Mouse (Mus musculus): ENCODE measurements around the gene Nobox. TPM values are rescaled to one million over a fixed set of nuclear protein-coding genes. Genes with fewer than 3 reads are reported as not detected.

Nobox gene
- total RNA-seq (2021), result not detected
- long read RNA-seq, result 0 reads

GRCm38 (mm10) chr6:43309454-43309853 lies at the start of gene Nobox:
Gene Nobox, minus strand, starts transcription at chr6:43309554.
- DNase-seq (ENCODE audit: low spot score in 2 of 2), result no peak

GRCm38 (mm10) chr6:43354562-43355241 lies 45.3 kb upstream of the Nobox start:
- no peak for DNase-seq (ENCODE audit: low spot score in 2 of 2)

- no peak for DNase-seq (ENCODE audit: low spot score in 2 of 2)
Measured at GRCm38 (mm10) chr6:43353446-43353845, 44.1 kb upstream of the Nobox start.

- no peak for DNase-seq (ENCODE audit: low spot score in 2 of 2)
Measured at GRCm38 (mm10) chr6:43349083-43349482, 39.7 kb upstream of the Nobox start.

- no peak for DNase-seq (ENCODE audit: low spot score in 2 of 2)
Measured at GRCm38 (mm10) chr6:43347637-43348036, 38.3 kb upstream of the Nobox start.

GRCm38 (mm10) chr6:43343006-43343405 lies 33.7 kb upstream of the Nobox start:
- DNase-seq (ENCODE audit: low spot score in 2 of 2), result no peak

- no peak for DNase-seq (ENCODE audit: low spot score in 2 of 2)
Measured at GRCm38 (mm10) chr6:43342386-43342785, 33.0 kb upstream of the Nobox start.

- DNase-seq (ENCODE audit: low spot score in 2 of 2), result no peak
Measured at GRCm38 (mm10) chr6:43338804-43339203, 29.4 kb upstream of the Nobox start.

- DNase-seq (ENCODE audit: low spot score in 2 of 2), result no peak
Measured at GRCm38 (mm10) chr6:43337491-43337961, 28.2 kb upstream of the Nobox start.

- DNase-seq (ENCODE audit: low spot score in 2 of 2), result no peak
Measured at GRCm38 (mm10) chr6:43335619-43336234, 26.4 kb upstream of the Nobox start.

- DNase-seq (ENCODE audit: low spot score in 2 of 2), result no peak
Measured at GRCm38 (mm10) chr6:43333479-43333878, 24.1 kb upstream of the Nobox start.

GRCm38 (mm10) chr6:43312961-43313656 lies 3.8 kb upstream of the Nobox start:
- DNase-seq (ENCODE audit: low spot score in 2 of 2), result no peak

- DNase-seq (ENCODE audit: low spot score in 2 of 2), result no peak
Measured at GRCm38 (mm10) chr6:43312546-43312945, 3.2 kb upstream of the Nobox start.

- DNase-seq (ENCODE audit: low spot score in 2 of 2), result no peak
Measured at GRCm38 (mm10) chr6:43310071-43310470, 717 bp upstream of the Nobox start.

- DNase-seq (ENCODE audit: low spot score in 2 of 2), result peak in 1 of 2 experiments; percentile 24
Measured at GRCm38 (mm10) chr6:43297508-43297850, 11.9 kb downstream of the Nobox start.

- DNase-seq (ENCODE audit: low spot score in 2 of 2), result no peak
Measured at GRCm38 (mm10) chr6:43296798-43297507, 12.4 kb downstream of the Nobox start.

GRCm38 (mm10) chr6:43295908-43296307 lies 13.4 kb downstream of the Nobox start:
- DNase-seq (ENCODE audit: low spot score in 2 of 2), result no peak

- no peak for DNase-seq (ENCODE audit: low spot score in 2 of 2)
Measured at GRCm38 (mm10) chr6:43293175-43293574, 16.2 kb downstream of the Nobox start.

- no peak for DNase-seq (ENCODE audit: low spot score in 2 of 2)
Measured at GRCm38 (mm10) chr6:43292471-43293076, 16.8 kb downstream of the Nobox start.

- DNase-seq (ENCODE audit: low spot score in 2 of 2), result no peak
Measured at GRCm38 (mm10) chr6:43292041-43292440, 17.3 kb downstream of the Nobox start.

GRCm38 (mm10) chr6:43280481-43280880 lies 28.9 kb downstream of the Nobox start:
- DNase-seq (ENCODE audit: low spot score in 2 of 2), result no peak
